Mouse (Mus musculus) liver, embryonic 16.5 days (tissue): ENCODE results near the gene Phgr1. TPM values are rescaled to one million over a fixed set of nuclear protein-coding genes. Genes with fewer than 3 reads are reported as not detected.

Experiments
- ATAC-seq: fragments of 200-750 bp; cut with Nextera tagmentation; 2 replicates; pipeline ENCODE4 v1.8.0; 2017; ENCODE audit warnings: low read depth, mild to moderate bottlenecking, moderate number of reproducible peaks, moderate library complexity
- H3K27ac ChIP-seq: fragments of 300-500 bp; sonication (generic); 2 replicates; pipeline ENCODE4 v1.5.1; 2014; ENCODE audit warnings: mild to moderate bottlenecking, low read length
- H3K27me3 ChIP-seq: fragments of 300-500 bp; sonication (generic); 2 replicates; pipeline ENCODE4 v1.6.1; 2014; ENCODE audit warnings: low read depth, low read length, mixed read lengths; ENCODE audit not compliant: control insufficient read depth, insufficient read depth
- H3K36me3 ChIP-seq: fragments of 300-500 bp; sonication (generic); 2 replicates; pipeline ENCODE4 v1.6.1; 2014; ENCODE audit warnings: mild to moderate bottlenecking; ENCODE audit not compliant: control insufficient read depth, insufficient read depth
- H3K4me1 ChIP-seq: fragments of 300-500 bp; sonication (generic); 2 replicates; pipeline ENCODE4 v1.6.1; 2014; ENCODE audit warnings: low read depth, low read length, mixed read lengths; ENCODE audit not compliant: control insufficient read depth
- H3K4me2 ChIP-seq: fragments of 300-500 bp; sonication (generic); 2 replicates; pipeline ENCODE4 v1.6.1; 2014; ENCODE audit warnings: low read depth, low read length, mixed read lengths
- H3K4me3 ChIP-seq: fragments of 300-500 bp; sonication (generic); 2 replicates; pipeline ENCODE4 v1.5.1; 2014; ENCODE audit warnings: low read depth, mild to moderate bottlenecking, low read length
- H3K9ac ChIP-seq: fragments of 300-500 bp; sonication (generic); 2 replicates; pipeline ENCODE4 v1.6.1; 2014; ENCODE audit warnings: low read depth, low read length
- H3K9me3 ChIP-seq: fragments of 300-500 bp; sonication (generic); replicated peaks from 2 replicates; pipeline ENCODE4 v1.6.1; 2016; ENCODE audit warnings: low read length; ENCODE audit not compliant: control insufficient read depth
- WGBS: fragments of 180-500 bp; shearing (Covaris S2); extraction: QIAGEN DNeasy Blood & Tissue Kit; methylation state at CpG from one replicate; pipeline ENCODE4 v1.1.7; 2014; ENCODE audit not compliant: insufficient replicate concordance; 5-methylcytosine and 5-hydroxymethylcytosine counted together
- polyA plus RNA-seq: library from polyadenylated mRNA; unstranded; fragments of >200 nt; fragmentation: Nextera tagmentation; extraction: Ambion mirVana; gene quantifications from 2 replicates; pipeline ENCODE4 v1.2.1, GENCODE M21; 2015

Phgr1 gene
- polyA plus RNA-seq, 1 experiment from 2014 or later, result 0.85 TPM

GRCm38 (mm10) chr2:118756103-118756502, 16.5 kb upstream of the Phgr1 start:
- ATAC-seq, result peak; percentile 6; the same call in 1 of the 2 replicates
- no peaks in the 10 kb centered on the region for H3K36me3 ChIP-seq
- H3K27me3 ChIP-seq, result no peaks in the 10 kb centered on the region; the same call in 1 of the 2 replicates
- 49% methylated on average over 4 of the region's 4 CpGs for WGBS
- no peak overlapping the region for H3K9ac ChIP-seq
- no peak overlapping the region for H3K4me3 ChIP-seq
- H3K9me3 ChIP-seq, result no peaks in the 10 kb centered on the region
- H3K4me2 ChIP-seq, result no peak overlapping the region
- no peak overlapping the region for H3K27ac ChIP-seq
- peaks cover 18% of the 10 kb centered on the region for H3K4me1 ChIP-seq

- Histone ChIP-seq H3K9me3 (no peaks in the 10 kb centered on the region), H3K27me3 (no peaks in the 10 kb centered on the region; the same call in 1 of the 2 replicates), H3K4me3 (no peak overlapping the region), H3K27ac (no peak overlapping the region), H3K9ac (no peak overlapping the region), H3K4me2 (no peak overlapping the region), H3K36me3 (no peaks in the 10 kb centered on the region), H3K4me1 (peaks cover 25% of the 10 kb centered on the region)
- 5% methylated on average over 8 of the region's 8 CpGs for WGBS
- peak; percentile 56 for ATAC-seq
These were observed 12.7 kb upstream of the Phgr1 start for GRCm38 (mm10) chr2:118759828-118760227.

GRCm38 (mm10) chr2:118760311-118761025, 12.1 kb upstream of the Phgr1 start:
- Histone ChIP-seq H3K27ac (no peak overlapping the region), H3K4me2 (no peak overlapping the region), H3K36me3 (no peaks in the 10 kb centered on the region), H3K27me3 (no peaks in the 10 kb centered on the region; the same call in 1 of the 2 replicates), H3K9ac (no peak overlapping the region), H3K9me3 (no peaks in the 10 kb centered on the region), H3K4me3 (no peak overlapping the region), H3K4me1 (peaks cover 25% of the 10 kb centered on the region)
- 78% methylated on average over 11 of the region's 11 CpGs for WGBS
- no peak for ATAC-seq

- Histone ChIP-seq H3K36me3 (no peaks in the 10 kb centered on the region), H3K9ac (no peak overlapping the region), H3K4me2 (no peak overlapping the region), H3K27me3 (no peaks in the 10 kb centered on the region; the same call in 1 of the 2 replicates), H3K27ac (no peak overlapping the region), H3K4me3 (no peak overlapping the region), H3K9me3 (no peaks in the 10 kb centered on the region), H3K4me1 (peaks cover 25% of the 10 kb centered on the region)
- 84% methylated on average over 12 of the region's 12 CpGs for WGBS
- no peak for ATAC-seq
These were observed 11.2 kb upstream of the Phgr1 start for GRCm38 (mm10) chr2:118761358-118761757.

- WGBS, result 23% methylated on average over 29 of the region's 29 CpGs
- Histone ChIP-seq H3K4me1 (peaks cover 25% of the 10 kb centered on the region), H3K27me3 (no peaks in the 10 kb centered on the region; the same call in 1 of the 2 replicates)
These were observed 10.4 kb upstream of the Phgr1 start, which contains the start of gene Ccdc9b for GRCm38 (mm10) chr2:118761906-118762783. Gene Ccdc9b, minus strand, starts transcription at chr2:118762661.

GRCm38 (mm10) chr2:118762784-118763148, 9.8 kb upstream of the Phgr1 start:
- H3K4me1 ChIP-seq, result peaks cover 25% of the 10 kb centered on the region
- ATAC-seq, result peak; percentile 44

More at GRCm38 (mm10) chr2:118761906-118762783, 10.4 kb upstream of the Phgr1 start, which contains the start of gene Ccdc9b:
- ATAC-seq, result peak; percentile 83
- Histone ChIP-seq H3K4me3 (peak within 1 kb of the TSS; percentile 47), H3K4me2 (peak within 1 kb of the TSS; percentile 70), H3K36me3 (no peaks in the 10 kb centered on the region), H3K27ac (peak within 1 kb of the TSS; percentile 64), H3K9me3 (no peaks in the 10 kb centered on the region), H3K9ac (peak within 1 kb of the TSS; percentile 49)

GRCm38 (mm10) chr2:118763469-118763868, 9.1 kb upstream of the Phgr1 start:
- Histone ChIP-seq H3K4me3 (no peak overlapping the region), H3K27me3 (no peaks in the 10 kb centered on the region), H3K4me2 (no peak overlapping the region), H3K9me3 (no peaks in the 10 kb centered on the region), H3K4me1 (peaks cover 25% of the 10 kb centered on the region), H3K27ac (peak overlapping the region; percentile 64), H3K36me3 (no peaks in the 10 kb centered on the region), H3K9ac (no peak overlapping the region; the same call in 1 of the 2 replicates)
- no peak for ATAC-seq
- WGBS, result 68% methylated on average over 7 of the region's 7 CpGs

More at GRCm38 (mm10) chr2:118762784-118763148, 9.8 kb upstream of the Phgr1 start:
- peak overlapping the region; percentile 70 for H3K4me2 ChIP-seq
- H3K4me3 ChIP-seq, result peak overlapping the region; percentile 47
- H3K9ac ChIP-seq, result peak overlapping the region; percentile 49; the same call in 1 of the 2 replicates
- H3K9me3 ChIP-seq, result no peaks in the 10 kb centered on the region
- no peaks in the 10 kb centered on the region for H3K36me3 ChIP-seq
- 13% methylated on average over 10 of the region's 10 CpGs for WGBS
- H3K27me3 ChIP-seq, result no peaks in the 10 kb centered on the region; the same call in 1 of the 2 replicates
- H3K27ac ChIP-seq, result peak overlapping the region; percentile 64

- Histone ChIP-seq H3K27me3 (no peaks in the 10 kb centered on the region), H3K9ac (no peak overlapping the region), H3K4me3 (no peak overlapping the region), H3K9me3 (no peaks in the 10 kb centered on the region), H3K36me3 (no peaks in the 10 kb centered on the region), H3K4me1 (peaks cover 24% of the 10 kb centered on the region), H3K27ac (no peak overlapping the region), H3K4me2 (no peak overlapping the region)
- 20% methylated on average over 11 of the region's 11 CpGs for WGBS
- ATAC-seq, result no peak
These were observed 8.3 kb upstream of the Phgr1 start for GRCm38 (mm10) chr2:118764094-118764831.
